Comparison of ENCODE assay signal across 25 mouse cellular contexts in genomic region chr16:95415921-95416320, GRCm38 (mm10).
DNase-seq lines count a peak whose midpoint lies in the region; ATAC-seq and TF ChIP-seq lines count a peak whose summit lies in the region.
"Had no signal": no experiment of that assay in that cellular context is flagged by ENCODE, and none has a peak within 500 bp of the region (broad histone marks: within the 10 kb centered on the region; RNA-seq: fewer than 3 reads in every experiment).

No protein-coding gene starts in this region.

- H3K27me3 ChIP-seq in intestine, embryonic 16.5 days (replicated peaks; ENCODE audit: control insufficient read depth, insufficient read depth, low read length) = no peaks in the 10 kb centered on the region
- H3K27me3 ChIP-seq in embryonic facial prominence, embryonic 10.5 days (replicated peaks; ENCODE audit: low read depth, poor library complexity, severe bottlenecking) = no peaks in the 10 kb centered on the region
- H3K27me3 ChIP-seq: embryonic facial prominence, embryonic 13.5 days; forebrain, embryonic 12.5 days; forebrain, embryonic 15.5 days; hindbrain, embryonic 12.5 days; hindbrain, embryonic 15.5 days; intestine, embryonic 15.5 days had no signal

- H3K27ac ChIP-seq in layer of hippocampus, adult 2 months = peak overlapping the region; percentile 10; the same call in 1 of the 2 replicates
- H3K27ac ChIP-seq in intestine, embryonic 16.5 days (ENCODE audit: low read length) = no peak overlapping the region
- no peak overlapping the region for H3K27ac ChIP-seq in embryonic facial prominence, embryonic 10.5 days (replicated peaks)
- H3K27ac ChIP-seq: embryonic facial prominence, embryonic 13.5 days; forebrain, embryonic 12.5 days; forebrain, embryonic 15.5 days; hindbrain, embryonic 12.5 days; hindbrain, embryonic 15.5 days; intestine, embryonic 15.5 days had no signal

- H3K36me3 ChIP-seq in intestine, embryonic 16.5 days (ENCODE audit: control insufficient read depth, insufficient read depth, low read length) = no peaks in the 10 kb centered on the region
- H3K36me3 ChIP-seq in embryonic facial prominence, embryonic 10.5 days (replicated peaks) = no peaks in the 10 kb centered on the region
- H3K36me3 ChIP-seq: embryonic facial prominence, embryonic 13.5 days; forebrain, embryonic 12.5 days; forebrain, embryonic 15.5 days; hindbrain, embryonic 12.5 days; hindbrain, embryonic 15.5 days; intestine, embryonic 15.5 days had no signal

- no peaks in the 10 kb centered on the region for H3K9me3 ChIP-seq in intestine, embryonic 16.5 days (ENCODE audit: control insufficient read depth, low read length)
- H3K9me3 ChIP-seq in embryonic facial prominence, embryonic 10.5 days = no peaks in the 10 kb centered on the region
- H3K9me3 ChIP-seq: embryonic facial prominence, embryonic 13.5 days; forebrain, embryonic 12.5 days; forebrain, embryonic 15.5 days; hindbrain, embryonic 12.5 days; hindbrain, embryonic 15.5 days; intestine, embryonic 15.5 days had no signal

- no peak overlapping the region for H3K4me3 ChIP-seq in layer of hippocampus, adult 2 months
- no peak overlapping the region for H3K4me3 ChIP-seq in intestine, embryonic 16.5 days (ENCODE audit: low read length)
- H3K4me3 ChIP-seq in embryonic facial prominence, embryonic 10.5 days = no peak overlapping the region
- H3K4me3 ChIP-seq: embryonic facial prominence, embryonic 13.5 days; erythroblast, embryonic 14.5 days; forebrain, embryonic 12.5 days; forebrain, embryonic 15.5 days; hindbrain, embryonic 12.5 days; hindbrain, embryonic 15.5 days; intestine, embryonic 15.5 days had no signal

- H3K4me1 ChIP-seq in intestine, embryonic 16.5 days (ENCODE audit: control insufficient read depth, insufficient read depth, low read length) = no peaks in the 10 kb centered on the region
- H3K4me1 ChIP-seq in embryonic facial prominence, embryonic 10.5 days = peaks cover 5% of the 10 kb centered on the region
- H3K4me1 ChIP-seq: forebrain, embryonic 15.5 days; hindbrain, embryonic 12.5 days; hindbrain, embryonic 15.5 days; intestine, embryonic 15.5 days had no signal

- no peak for DNase-seq in layer of hippocampus, adult 2 months (ENCODE audit: low spot score in 2 of 2)
- no peak for DNase-seq in layer of hippocampus, postnatal 10 days (ENCODE audit: low spot score in 2 of 2)
- peak; percentile 13 for DNase-seq in NIH3T3 (ENCODE audit: low read depth)
- DNase-seq in adrenal gland, postnatal 36 days = no peak
- no peak for DNase-seq in embryonic facial prominence, embryonic 10.5 days (ENCODE audit: low spot score)
- DNase-seq: adrenal gland, adult 8-10 months; adrenal gland, postnatal 25 days; cerebellum, adult 18-20 months; cerebellum, adult 9-10 months; cerebellum, postnatal 14 days; gastrocnemius, postnatal 10 days; kidney, adult 18-20 months; kidney, adult 9 months had no signal

- no peak overlapping the region for H3K9ac ChIP-seq in intestine, embryonic 16.5 days (ENCODE audit: low read depth, low read length)
- H3K9ac ChIP-seq: embryonic facial prominence, embryonic 13.5 days; forebrain, embryonic 12.5 days; forebrain, embryonic 15.5 days; hindbrain, embryonic 12.5 days; hindbrain, embryonic 15.5 days; intestine, embryonic 15.5 days had no signal

- TF ChIP-seq CTCF in layer of hippocampus, adult 2 months (conservative IDR thresholded peaks at IDR 0.05) = no peak

- ATAC-seq in granulocyte monocyte progenitor cell, adult 5-6 weeks (replicated peaks; ENCODE audit: poor library complexity, severe bottlenecking) = peak; percentile 92
- ATAC-seq in megakaryocyte progenitor cell, adult 5-6 weeks (replicated peaks; ENCODE audit: poor library complexity) = peak; percentile 84
- ATAC-seq in intestine, embryonic 16.5 days = no peak
- ATAC-seq: CD4-positive, CD25-positive, alpha-beta regulatory T cell, adult 4 months; forebrain, embryonic 15.5 days; intestine, embryonic 15.5 days had no signal

- 87% methylated on average over 4 of the region's 4 CpGs for WGBS in intestine, embryonic 16.5 days
- WGBS in embryonic facial prominence, embryonic 10.5 days = 93% methylated on average over 4 of the region's 4 CpGs

- H3K4me2 ChIP-seq in intestine, embryonic 16.5 days (ENCODE audit: low read depth, low read length) = no peak overlapping the region
- H3K4me2 ChIP-seq: embryonic facial prominence, embryonic 13.5 days; forebrain, embryonic 12.5 days; forebrain, embryonic 15.5 days; heart, embryonic 11.5 days; hindbrain, embryonic 12.5 days; hindbrain, embryonic 15.5 days; intestine, embryonic 15.5 days had no signal
